Mouse (Mus musculus): Measurements from ENCODE around the gene Atp10a.

GRCm38 (mm10) chr7:58685967-58686366 is 30.0 kb downstream of the Atp10a start:
- TF ChIP-seq POLR2A (IDR thresholded peaks at IDR 0.05; ENCODE audit: borderline replicate concordance, insufficient read depth, low read length) (no peak), CTCF (IDR thresholded peaks at IDR 0.05; ENCODE audit: borderline replicate concordance, insufficient read depth, low read depth, low read length) (no peak)

All from cerebellum, adult 2 months (tissue).